Mouse (Mus musculus) G1E (cell line): Measurements from ENCODE around the gene Hrk.

Experiments
- CTCF ChIP-seq: IDR thresholded peaks from 2 replicates; pipeline ENCODE4 v1.5.1; 2012; ENCODE audit warnings: low read depth, low read length, inconsistent platforms, mixed read lengths
- GATA1 ChIP-seq: IDR thresholded peaks from 2 replicates; pipeline ENCODE4 v1.6.1; 2012; ENCODE audit warnings: borderline replicate concordance, low read length, inconsistent platforms, mixed read lengths
- GATA2 ChIP-seq: IDR thresholded peaks from 2 replicates; pipeline ENCODE4 v1.6.1; 2012; ENCODE audit warnings: low read depth, low read length, inconsistent platforms, borderline replicate concordance
- POLR2AphosphoS5 ChIP-seq: IDR thresholded peaks from 2 replicates; pipeline ENCODE4 v1.6.1; 2012; ENCODE audit warnings: low read depth, low read length, inconsistent platforms; ENCODE audit not compliant: insufficient replicate concordance
- TAL1 ChIP-seq: conservative IDR thresholded peaks from 2 replicates; pipeline ENCODE4 v1.6.1; 2012; ENCODE audit warnings: low read depth, low read length, inconsistent platforms, mixed read lengths

- TF ChIP-seq CTCF = no peak
- TF ChIP-seq POLR2AphosphoS5 = no peak
- TF ChIP-seq GATA2 = no peak
- TF ChIP-seq GATA1 = no peak
- TF ChIP-seq TAL1 = no peak
Observed at GRCm38 (mm10) chr5:118169222-118170221, 5.1 kb downstream of the Hrk start.
